Mouse (Mus musculus) heart, postnatal 36 days (tissue): ENCODE measurements around the gene Gm11037. TPM values are rescaled to one million over a fixed set of nuclear protein-coding genes. Genes with fewer than 3 reads are reported as not detected.

Source experiments
- DNase-seq, 2 experiments: peaks; one replicate each; pipeline ENCODE4 v3.0.0; 2021 to 2022
- intact Hi-C: fragments of 180-260 bp; cut with DNase I; formaldehyde crosslinking; loops from one replicate; pipeline ENCODE4 v1.15.1; 2025
- total RNA-seq, 2 experiments: library from RNA; stranded (reverse); gene quantifications; 2 replicates each; pipeline ENCODE4 v1.2.3; 2021

The Gm11037 gene
- total RNA-seq, 2 experiments from 2014 or later = not detected

GRCm38 (mm10) chr2:131177932-131178331 is 44.6 kb downstream of the Gm11037 start:
- DNase-seq = no peak
- intact Hi-C loops = loop anchor here (5.0 kb wide), 1 partner anchor 234 kb away; no protein-coding TSS in a partner anchor

- DNase-seq = peak in 1 of 2 experiments; percentile 34
- intact Hi-C loops = loop anchor here (5.0 kb wide), 1 partner anchor 233 kb away; no protein-coding TSS in a partner anchor
Measured at GRCm38 (mm10) chr2:131178828-131179245, 45.5 kb downstream of the Gm11037 start.

DNA sequence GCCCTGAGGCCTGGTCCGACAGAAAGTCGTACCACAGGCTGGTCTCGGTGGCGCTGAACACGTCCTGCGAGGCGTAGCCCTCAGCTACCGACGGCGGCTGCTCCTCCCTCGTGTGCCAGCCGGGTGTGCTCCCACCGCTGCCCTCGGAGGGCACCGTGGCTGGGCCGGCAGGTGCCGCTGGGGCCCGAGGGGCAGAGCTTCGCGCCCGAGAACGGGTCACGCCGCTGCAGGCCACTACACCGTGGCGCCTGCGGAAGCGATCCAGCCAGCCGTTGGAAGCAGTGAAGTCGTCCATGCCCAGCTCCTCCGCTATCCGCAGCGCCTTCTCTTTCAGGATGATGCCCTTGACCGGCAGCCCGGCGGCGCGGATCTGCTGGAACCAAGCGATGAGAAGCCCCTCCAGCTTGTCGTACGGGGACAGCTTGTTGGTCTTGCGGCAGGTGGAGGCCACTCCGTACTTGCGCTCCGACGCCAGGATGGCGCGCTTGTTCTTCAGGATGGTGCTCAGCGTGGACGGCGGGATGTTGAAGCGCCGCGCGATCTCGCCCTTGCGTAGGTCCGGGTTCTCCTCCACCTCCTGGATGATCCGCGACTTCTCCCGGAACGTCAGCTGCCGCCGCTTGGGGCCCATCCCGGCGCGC is 46.1 kb downstream of the Gm11037 start:
- intact Hi-C loops = loop anchor here (5.0 kb wide), 1 partner anchor 233 kb away; no protein-coding TSS in a partner anchor

GRCm38 (mm10) chr2:131179990-131180587 is 46.8 kb downstream of the Gm11037 start, which contains the start of gene Cenpb:
TSS of gene Cenpb (minus strand) at chr2:131180067.
- DNase-seq = peak; percentile 89
- intact Hi-C loops = loop anchor here (1.0 to 5.0 kb wide), 3 partner anchors 30 to 232 kb away; no protein-coding TSS in a partner anchor

More for the DNA sequence above, 46.1 kb downstream of the Gm11037 start:
- peak; percentile 60 to 71 for DNase-seq

Other genes with a start within 250 kb of the Gm11037 start
- gene 4930402H24Rik, start 227.1 kb upstream of the Gm11037 start, total RNA-seq = 10 to 100 TPM; 53.8 to 60.9 TPM
- 10 to 100 TPM; 23.9 to 27.0 TPM for gene Atrn, start 227.0 kb upstream of the Gm11037 start, total RNA-seq
- gene Gfra4, start 90.4 kb upstream of the Gm11037 start, total RNA-seq = 10 to 100 TPM in 1 of 2 experiments, 1 to 10 TPM in 1; 6.9 to 10.4 TPM
- gene Adam33, start 69.7 kb upstream of the Gm11037 start, total RNA-seq = 1 to 10 TPM; 1.7 to 2.2 TPM
- 1 to 10 TPM; 1.9 to 4.6 TPM for gene Siglec1, start 46.7 kb upstream of the Gm11037 start, total RNA-seq
- gene Hspa12b, start 6.2 kb upstream of the Gm11037 start, total RNA-seq = 10 to 100 TPM; 32.1 to 44.1 TPM
- gene 1700037H04Rik, start 26.6 kb downstream of the Gm11037 start, total RNA-seq = 10 to 100 TPM in 1 of 2 experiments, 1 to 10 TPM in 1; 9.7 to 12.8 TPM
- 10 to 100 TPM; 85.1 to 86.2 TPM for gene Cenpb, start 46.6 kb downstream of the Gm11037 start, total RNA-seq
- 1 to 10 TPM; 6.1 to 7.0 TPM for gene Cdc25b, start 53.5 kb downstream of the Gm11037 start, total RNA-seq
- gene Spef1, start 53.8 kb downstream of the Gm11037 start, total RNA-seq = 1 to 10 TPM; 5.7 to 6.2 TPM
- gene Ap5s1, start 73.6 kb downstream of the Gm11037 start, total RNA-seq = 10 to 100 TPM; 31.5 to 36.5 TPM
- gene Mavs, start 100.6 kb downstream of the Gm11037 start, total RNA-seq = 10 to 100 TPM; 63.9 to 69.7 TPM
- gene Pank2, start 129.0 kb downstream of the Gm11037 start, total RNA-seq = 10 to 100 TPM; 20.9 to 25.7 TPM
- 1 to 10 TPM; 2.9 to 3.2 TPM for gene Rnf24, start 219.4 kb downstream of the Gm11037 start, total RNA-seq